Mouse (Mus musculus) liver, postnatal 0 days (tissue): Measurements from ENCODE around the gene Fbxw26. TPM values are rescaled to one million over a fixed set of nuclear protein-coding genes. Genes with fewer than 3 reads are reported as not detected.
A peak's percentile ranks its signal among the peaks of the same experiment; 100 is the strongest.
"Not testable (repeated sequence)": the region's sequence is repeated elsewhere in the genome, so short reads cannot be mapped to it uniquely, and the experiment has no call there.

Experiments
- ATAC-seq: fragments of 200-750 bp; cut with Nextera tagmentation; 2 replicates; pipeline ENCODE4 v1.8.0; 2017; ENCODE audit warnings: mild to moderate bottlenecking, moderate library complexity
- DNase-seq: peaks from one replicate; pipeline ENCODE4 v3.0.0-alpha.2; 2016
- H3K27ac ChIP-seq: fragments of 300-500 bp; sonication (generic); 2 replicates; pipeline ENCODE4 v1.5.1; 2014; ENCODE audit warnings: antibody characterized with exemption, moderate library complexity, mild to moderate bottlenecking, low read depth
- H3K27me3 ChIP-seq: fragments of 300-500 bp; sonication (generic); 2 replicates; pipeline ENCODE4 v1.6.1; 2014; ENCODE audit warnings: low read length, control low read depth, mixed read lengths; ENCODE audit not compliant: insufficient read depth
- H3K36me3 ChIP-seq: fragments of 300-500 bp; sonication (generic); replicated peaks from 2 replicates; pipeline ENCODE4 v1.6.1; 2014; ENCODE audit warnings: mild to moderate bottlenecking, control low read depth, low read length, moderate library complexity, mixed read lengths; ENCODE audit not compliant: insufficient read depth
- H3K4me1 ChIP-seq: fragments of 300-500 bp; sonication (generic); 2 replicates; pipeline ENCODE4 v1.6.1; 2014; ENCODE audit warnings: antibody characterized with exemption, mild to moderate bottlenecking, control low read depth; ENCODE audit not compliant: insufficient read depth
- H3K4me2 ChIP-seq: fragments of 300-500 bp; sonication (generic); 2 replicates; pipeline ENCODE4 v1.6.1; 2014; ENCODE audit warnings: low read depth, mild to moderate bottlenecking, low read length, moderate library complexity, mixed read lengths
- H3K4me3 ChIP-seq: fragments of 300-500 bp; sonication (generic); 2 replicates; pipeline ENCODE4 v1.5.1; 2014; ENCODE audit warnings: low read depth, low read length
- H3K9ac ChIP-seq: fragments of 300-500 bp; sonication (generic); replicated peaks from 2 replicates; pipeline ENCODE4 v1.6.1; 2014; ENCODE audit warnings: mild to moderate bottlenecking, moderate library complexity
- H3K9me3 ChIP-seq: fragments of 300-500 bp; sonication (generic); 2 replicates; pipeline ENCODE4 v1.6.1; 2016; ENCODE audit warnings: mild to moderate bottlenecking, control low read depth, low read length, mixed read lengths
- CTCF ChIP-seq: sonication (generic); IDR thresholded peaks from 2 replicates; pipeline ENCODE4 v1.5.1; 2016; ENCODE audit warnings: antibody characterized with exemption, low read depth
- EP300 ChIP-seq: IDR thresholded peaks from 2 replicates; pipeline ENCODE4 v1.6.1; 2016; ENCODE audit warnings: antibody characterized with exemption, low read depth, mild to moderate bottlenecking
- WGBS: fragments of 180-500 bp; shearing (Covaris S2); extraction: QIAGEN DNeasy Blood & Tissue Kit; methylation state at CpG from one replicate; pipeline ENCODE4 v1.1.7; 2014; ENCODE audit not compliant: insufficient replicate concordance; 5-methylcytosine and 5-hydroxymethylcytosine counted together
- polyA plus RNA-seq: library from polyadenylated mRNA; unstranded; fragments of >200 nt; fragmentation: Nextera tagmentation; extraction: Ambion mirVana; gene quantifications from 2 replicates; pipeline ENCODE4 v1.2.1, GENCODE M21; 2015

Fbxw26 gene
- not detected in 2 replicates for polyA plus RNA-seq

DNA sequence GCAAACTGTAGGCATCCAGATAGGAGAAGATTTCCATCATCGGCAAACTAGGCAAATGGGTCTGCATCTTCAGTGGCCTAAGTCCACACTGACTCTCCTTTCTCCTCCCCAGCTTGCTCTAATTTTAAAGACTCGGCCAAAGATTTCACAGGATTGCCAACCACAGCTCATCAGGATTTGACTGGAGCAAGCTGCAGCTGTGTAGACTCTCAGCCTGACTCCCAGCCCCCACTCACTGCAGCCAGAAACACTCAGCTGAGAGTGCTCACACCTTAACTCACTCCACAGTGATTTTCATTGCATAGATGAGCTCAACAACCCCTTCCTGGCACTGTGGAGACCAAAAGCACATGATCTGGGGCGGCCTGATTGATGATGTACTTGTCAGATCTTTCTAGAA, at the start of gene Fbxw26:
Gene Fbxw26 (minus strand): TSS at position 101 of the 400 bp plus-strand sequence.
- 73% methylated on average over 3 of the region's 3 CpGs for WGBS
- ATAC-seq = not testable (repeated sequence)

DNA sequence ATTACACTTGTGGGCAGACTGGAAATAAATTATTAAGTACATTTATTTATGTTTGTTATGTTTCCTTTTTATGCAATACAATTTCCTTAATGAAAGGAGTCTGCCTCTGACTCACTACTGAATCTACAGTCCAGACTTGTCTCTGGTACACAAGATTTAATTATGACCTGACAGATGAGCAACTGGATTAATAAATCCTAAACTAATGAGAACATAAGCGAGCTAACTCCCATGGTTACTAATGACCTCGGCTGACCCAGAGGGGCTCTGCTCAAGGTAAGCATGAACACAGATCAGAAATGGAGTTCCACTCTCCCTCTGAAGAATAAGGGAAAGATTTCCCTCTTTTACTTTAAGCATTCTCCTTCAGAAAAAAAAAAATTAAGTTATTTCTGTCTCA, 49.3 kb upstream of the Fbxw26 start:
- TF ChIP-seq CTCF = no peak
- TF ChIP-seq EP300 = no peak
- DNase-seq (no peak), ATAC-seq (no peak)
- Histone ChIP-seq H3K9ac (no peak overlapping the region), H3K4me3 (no peak overlapping the region), H3K27me3 (no peaks in the 10 kb centered on the region), H3K4me2 (no peak overlapping the region), H3K4me1 (no peaks in the 10 kb centered on the region), H3K36me3 (no peaks in the 10 kb centered on the region), H3K27ac (no peak overlapping the region), H3K9me3 (no peaks in the 10 kb centered on the region)
- 75% methylated on average over 2 of the region's 2 CpGs for WGBS

More for the DNA sequence above, at the start of gene Fbxw26:
- not testable (repeated sequence) for H3K27ac ChIP-seq, DNase-seq, H3K4me3 ChIP-seq, H3K27me3 ChIP-seq, H3K9me3 ChIP-seq, H3K4me2 ChIP-seq, H3K4me1 ChIP-seq, H3K9ac ChIP-seq, H3K36me3 ChIP-seq

DNA sequence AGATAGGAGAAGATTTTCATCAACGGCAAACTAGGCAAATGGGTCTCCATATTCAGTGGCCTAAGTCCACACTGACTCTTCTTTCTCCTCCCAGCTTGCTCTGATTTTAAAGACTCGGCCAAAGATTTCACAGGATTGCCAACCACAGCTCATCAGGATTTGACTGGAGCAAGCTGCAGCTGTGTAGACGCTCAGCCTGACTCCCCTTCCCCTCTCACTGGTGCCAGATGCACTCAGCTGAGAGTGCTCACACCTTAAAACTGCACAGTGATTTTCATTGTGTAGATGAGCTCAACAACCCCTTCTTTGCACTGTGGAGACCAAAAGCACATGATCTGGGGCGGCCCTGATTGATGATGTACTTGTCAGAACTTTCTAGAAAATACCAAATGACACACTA, 44.7 kb upstream of the Fbxw26 start, which contains the start of gene Fbxw27:
Gene Fbxw27 (minus strand): TSS at position 101 of the 400 bp plus-strand sequence.
- H3K4me2 ChIP-seq, DNase-seq, H3K36me3 ChIP-seq, H3K27me3 ChIP-seq, ATAC-seq, H3K9ac ChIP-seq, H3K9me3 ChIP-seq, H3K4me3 ChIP-seq, H3K27ac ChIP-seq, H3K4me1 ChIP-seq: not testable (repeated sequence)
- 69% methylated on average over 4 of the region's 4 CpGs for WGBS

GRCm38 (mm10) chr9:109766841-109767240, 21.0 kb upstream of the Fbxw26 start:
- not testable (repeated sequence) for H3K4me1 ChIP-seq, H3K4me3 ChIP-seq, DNase-seq, ATAC-seq, H3K9ac ChIP-seq, H3K36me3 ChIP-seq, H3K4me2 ChIP-seq, H3K9me3 ChIP-seq, H3K27me3 ChIP-seq, H3K27ac ChIP-seq
- WGBS = 50% methylated on average over 1 of the region's 1 CpGs

DNA sequence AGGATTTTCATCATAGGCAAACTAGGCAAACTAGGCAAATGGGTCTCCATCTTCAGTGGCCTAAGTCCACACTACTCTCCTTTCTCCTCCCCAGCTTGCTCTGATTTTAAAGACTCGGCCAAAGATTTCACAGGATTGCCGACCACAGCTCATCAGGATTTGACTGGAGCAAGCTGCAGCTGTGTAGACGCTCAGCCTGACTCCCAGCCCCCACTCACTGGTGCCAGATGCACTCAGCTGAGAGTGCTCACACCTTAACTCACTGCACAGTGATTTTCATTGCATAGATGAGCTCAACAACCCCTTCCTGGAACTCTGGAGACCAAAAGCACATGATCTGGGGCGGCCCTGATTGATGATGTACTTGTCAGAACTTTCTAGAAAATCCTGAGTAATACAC, 43.3 kb downstream of the Fbxw26 start, which contains the start of gene Fbxw18:
Gene Fbxw18 (minus strand): TSS at position 101 of the 400 bp plus-strand sequence.
- not testable (repeated sequence) for H3K4me2 ChIP-seq, H3K9ac ChIP-seq, H3K27me3 ChIP-seq, H3K36me3 ChIP-seq, ATAC-seq, H3K9me3 ChIP-seq, H3K4me1 ChIP-seq, H3K4me3 ChIP-seq, DNase-seq, H3K27ac ChIP-seq
- 81% methylated on average over 4 of the region's 4 CpGs for WGBS

GRCm38 (mm10) chr9:109685299-109685698, 60.6 kb downstream of the Fbxw26 start:
- Histone ChIP-seq H3K36me3 (no peaks in the 10 kb centered on the region), H3K9me3 (no peaks in the 10 kb centered on the region), H3K27me3 (no peaks in the 10 kb centered on the region), H3K27ac (no peak overlapping the region), H3K4me1 (no peaks in the 10 kb centered on the region), H3K4me3 (no peak overlapping the region), H3K4me2 (no peak overlapping the region), H3K9ac (no peak overlapping the region)
- TF ChIP-seq CTCF = peak; percentile 75
- no peak for TF ChIP-seq EP300
- no peak for ATAC-seq
- peak; percentile 68 for DNase-seq
- 0% methylated on average over 1 of the region's 1 CpGs for WGBS

Other genes with a start within 250 kb of the Fbxw26 start
- not detected in 2 replicates for gene Fbxw15, start 177.8 kb downstream of the Fbxw26 start, polyA plus RNA-seq
- gene Fbxw24, start 120.0 kb downstream of the Fbxw26 start, polyA plus RNA-seq = not detected in 2 replicates
- gene Fbxw25, start 81.4 kb downstream of the Fbxw26 start, polyA plus RNA-seq = not detected in 2 replicates
- not detected in 2 replicates for gene Fbxw18, start 43.4 kb downstream of the Fbxw26 start, polyA plus RNA-seq
- gene Fbxw27, start 44.6 kb upstream of the Fbxw26 start, polyA plus RNA-seq = not detected in 2 replicates
- gene Spink8, start 66.2 kb upstream of the Fbxw26 start, polyA plus RNA-seq = not detected in 2 replicates
- 30.6 and 30.7 TPM in 2 replicates for gene Nme6, start 86.7 kb upstream of the Fbxw26 start, polyA plus RNA-seq
- gene Camp, start 103.5 kb upstream of the Fbxw26 start, polyA plus RNA-seq = 659 and 684 TPM in 2 replicates
- gene Cdc25a, start 129.5 kb upstream of the Fbxw26 start, polyA plus RNA-seq = 7.5 and 7.8 TPM in 2 replicates
- 6.3 and 7.7 TPM in 2 replicates for gene Map4, start 185.4 kb upstream of the Fbxw26 start, polyA plus RNA-seq